Mouse (Mus musculus): ENCODE results near the gene 4921524J17Rik. TPM values are rescaled to one million over a fixed set of nuclear protein-coding genes. Genes with fewer than 3 reads are reported as not detected.

Gene 4921524J17Rik
- polyA plus RNA-seq, 1 experiment, result 28.9 TPM

DNA sequence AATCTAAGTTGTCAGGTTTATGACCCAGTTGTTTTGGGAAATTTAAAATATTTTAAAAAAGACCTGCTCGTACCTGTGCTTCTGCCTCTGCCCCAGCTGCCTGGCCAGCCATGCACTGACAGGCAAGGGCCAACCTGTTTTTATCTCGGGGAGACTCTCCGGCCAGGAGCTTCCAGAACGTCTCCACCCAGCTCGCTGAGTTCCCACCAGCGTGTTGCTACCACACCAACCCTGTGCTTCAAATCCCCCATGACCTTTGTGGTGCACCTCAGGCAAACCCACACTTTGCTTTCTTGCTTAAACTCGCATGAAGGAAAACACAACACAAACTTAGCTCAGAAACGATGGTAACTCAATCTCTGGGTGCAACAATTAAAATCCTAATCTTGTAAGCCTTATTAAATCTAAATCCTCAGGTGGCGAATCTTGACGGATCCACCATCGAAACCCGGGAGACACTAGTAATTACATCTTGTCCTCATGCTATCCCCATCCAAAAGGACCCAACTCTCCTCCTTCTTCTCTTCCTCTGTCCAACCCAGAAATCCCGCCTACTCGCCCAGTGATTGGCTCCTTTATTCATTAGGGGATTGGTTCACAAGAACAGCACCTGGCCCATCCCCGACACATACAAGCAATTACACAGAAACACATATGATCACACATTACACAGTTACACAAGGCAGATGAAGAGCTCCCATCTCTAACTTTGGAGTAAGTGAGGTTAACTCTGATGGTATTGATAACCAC, 13.5 kb upstream of the 4921524J17Rik start:
- TF ChIP-seq POLR2A (IDR thresholded peaks at IDR 0.05; ENCODE audit: borderline replicate concordance, low read depth, low read length), result no peak
- no peak for TF ChIP-seq CTCF (IDR thresholded peaks at IDR 0.05; ENCODE audit: low read depth, low read length)
- no peak overlapping the region for H3K4me3 ChIP-seq (ENCODE audit: insufficient read depth, low read length)
- H3K4me1 ChIP-seq (ENCODE audit: control insufficient read depth, insufficient read depth, low read length), result peaks cover 5% of the 10 kb centered on the region; the same call in 1 of the 2 replicates
- no peak overlapping the region for H3K27ac ChIP-seq (ENCODE audit: insufficient read depth, low read depth, low read length)

DNA sequence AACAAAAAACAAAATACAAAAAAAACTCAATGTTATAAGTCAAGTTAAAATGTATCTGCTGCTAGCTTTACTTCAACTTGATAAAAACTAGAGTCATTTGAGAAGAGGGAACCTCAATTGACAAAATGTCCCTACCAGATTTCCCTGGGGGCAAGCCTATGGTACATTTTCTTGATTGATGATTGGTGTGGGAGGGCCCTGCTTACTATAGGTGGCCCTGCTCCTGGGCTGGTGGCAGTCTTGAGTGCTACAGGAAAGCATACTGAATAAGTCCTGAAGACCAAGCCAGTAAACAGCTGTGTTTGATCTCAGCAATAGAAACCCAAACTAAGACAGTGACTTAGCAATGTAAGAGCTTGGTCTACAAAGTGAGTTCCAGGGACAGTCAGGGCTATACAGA, 11.5 kb upstream of the 4921524J17Rik start:
- TF ChIP-seq CTCF (IDR thresholded peaks at IDR 0.05; ENCODE audit: low read depth, low read length), result no peak
- TF ChIP-seq POLR2A (IDR thresholded peaks at IDR 0.05; ENCODE audit: borderline replicate concordance, low read depth, low read length), result no peak
- Histone ChIP-seq H3K4me1 (ENCODE audit: control insufficient read depth, insufficient read depth, low read length) (no peaks in the 10 kb centered on the region), H3K4me3 (ENCODE audit: insufficient read depth, low read length) (no peak overlapping the region), H3K27ac (ENCODE audit: insufficient read depth, low read depth, low read length) (no peak overlapping the region)

- Histone ChIP-seq H3K27ac (ENCODE audit: insufficient read depth, low read depth, low read length) (no peak overlapping the region), H3K4me1 (ENCODE audit: control insufficient read depth, insufficient read depth, low read length) (no peaks in the 10 kb centered on the region), H3K4me3 (ENCODE audit: insufficient read depth, low read length) (no peak overlapping the region)
- TF ChIP-seq CTCF (IDR thresholded peaks at IDR 0.05; ENCODE audit: low read depth, low read length) (no peak), POLR2A (IDR thresholded peaks at IDR 0.05; ENCODE audit: borderline replicate concordance, low read depth, low read length) (no peak)
Observed at GRCm38 (mm10) chr8:85441564-85441963, 8.9 kb upstream of the 4921524J17Rik start.

GRCm38 (mm10) chr8:85435736-85436135, 3.1 kb upstream of the 4921524J17Rik start:
- H3K4me1 ChIP-seq (ENCODE audit: control insufficient read depth, insufficient read depth, low read length), result peaks cover 6% of the 10 kb centered on the region
- no peak overlapping the region for H3K4me3 ChIP-seq (ENCODE audit: insufficient read depth, low read length)
- H3K27ac ChIP-seq (ENCODE audit: insufficient read depth, low read depth, low read length), result no peak overlapping the region
- TF ChIP-seq POLR2A (IDR thresholded peaks at IDR 0.05; ENCODE audit: borderline replicate concordance, low read depth, low read length) (no peak), CTCF (IDR thresholded peaks at IDR 0.05; ENCODE audit: low read depth, low read length) (no peak)

DNA sequence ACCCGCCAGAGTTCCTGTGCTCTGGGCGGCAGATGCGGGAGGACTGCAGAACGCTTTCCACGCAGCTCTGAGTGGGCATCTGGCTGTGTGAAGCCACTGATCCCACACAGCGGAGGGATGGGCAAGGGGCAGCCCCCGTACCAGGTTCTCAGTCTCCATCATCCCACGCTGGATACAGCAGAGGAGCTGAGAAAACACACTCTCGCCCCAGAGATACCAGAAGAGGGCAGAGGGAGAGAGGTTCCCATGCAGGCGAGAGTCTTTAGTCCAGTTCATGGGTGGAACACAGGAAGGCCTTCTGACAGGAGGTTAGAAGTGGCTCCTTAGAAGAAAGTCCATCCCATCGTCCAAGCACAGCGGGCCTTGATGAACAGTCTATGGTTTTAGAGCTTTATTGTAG, 2.2 kb upstream of the 4921524J17Rik start:
- TF ChIP-seq POLR2A (IDR thresholded peaks at IDR 0.05; ENCODE audit: borderline replicate concordance, low read depth, low read length) (no peak), CTCF (IDR thresholded peaks at IDR 0.05; ENCODE audit: low read depth, low read length) (no peak)
- Histone ChIP-seq H3K4me3 (ENCODE audit: insufficient read depth, low read length) (no peak overlapping the region), H3K4me1 (ENCODE audit: control insufficient read depth, insufficient read depth, low read length) (peaks cover 11% of the 10 kb centered on the region), H3K27ac (ENCODE audit: insufficient read depth, low read depth, low read length) (no peak overlapping the region)

DNA sequence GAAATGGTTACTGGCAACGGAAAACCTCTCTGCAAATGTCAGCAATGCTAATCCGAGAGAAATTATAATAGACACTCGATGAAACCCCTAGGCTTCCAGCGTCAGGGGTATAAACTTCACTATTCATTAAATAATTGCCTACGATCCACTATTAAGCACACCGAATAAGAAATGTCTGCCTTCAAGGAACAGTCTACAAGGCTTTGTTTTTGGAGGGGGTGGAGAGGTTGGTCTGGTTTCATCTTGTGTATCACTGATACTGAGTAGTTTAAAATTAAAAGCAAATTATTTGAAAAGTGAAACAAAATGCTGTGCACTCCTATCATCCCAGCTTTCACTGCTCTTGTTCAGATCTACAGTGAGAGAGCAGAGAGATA, 372 bp upstream of the 4921524J17Rik start:
- TF ChIP-seq CTCF (IDR thresholded peaks at IDR 0.05; ENCODE audit: low read depth, low read length), result no peak
- no peak for TF ChIP-seq POLR2A (IDR thresholded peaks at IDR 0.05; ENCODE audit: borderline replicate concordance, low read depth, low read length)
- no peak overlapping the region for H3K27ac ChIP-seq (ENCODE audit: insufficient read depth, low read depth, low read length)
- peaks cover 14% of the 10 kb centered on the region for H3K4me1 ChIP-seq (ENCODE audit: control insufficient read depth, insufficient read depth, low read length)
- H3K4me3 ChIP-seq (ENCODE audit: insufficient read depth, low read length), result peak overlapping the region; percentile 15; the same call in 1 of the 2 replicates

DNA sequence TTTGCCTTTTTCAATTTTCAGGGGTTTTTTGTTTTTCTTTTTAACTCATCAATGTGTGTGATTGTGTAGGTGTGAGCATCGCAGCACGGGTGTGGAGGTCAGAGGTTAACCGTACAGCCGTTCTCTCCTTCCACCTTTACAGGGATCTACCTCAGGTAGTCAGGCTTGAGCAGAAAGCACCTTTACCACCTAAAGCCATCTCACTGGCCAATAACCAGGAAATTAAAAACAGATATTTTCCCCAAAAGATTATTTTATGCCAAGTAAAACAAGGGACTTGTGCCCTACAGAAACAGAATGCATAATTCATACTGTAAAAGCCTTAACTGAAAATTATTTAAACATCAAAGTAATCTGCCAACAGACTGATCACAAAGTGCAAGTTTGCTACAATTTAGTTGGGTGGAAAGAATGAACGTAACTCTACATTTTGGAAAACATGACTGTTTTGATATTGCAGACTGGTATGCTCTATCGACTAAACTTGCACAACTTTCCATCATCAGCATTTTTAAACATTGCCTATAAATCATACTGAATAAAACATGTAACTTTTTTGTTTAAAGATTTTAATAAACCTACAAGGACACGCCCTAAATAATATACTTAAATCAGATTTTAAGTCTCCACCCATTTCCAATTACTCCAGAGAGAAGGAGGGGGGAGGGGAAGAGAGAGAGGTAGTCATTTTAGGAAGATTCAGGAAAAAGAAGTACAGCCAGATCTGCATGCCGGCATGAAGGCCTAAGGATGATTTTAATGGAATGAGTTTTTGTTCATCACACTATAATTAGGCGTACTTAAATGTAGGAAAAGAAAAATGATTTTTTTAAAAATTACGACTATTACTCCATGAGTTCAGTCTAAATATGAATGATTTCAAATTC, 1.1 kb downstream of the 4921524J17Rik start:
- Histone ChIP-seq H3K4me1 (ENCODE audit: control insufficient read depth, insufficient read depth, low read length) (peaks cover 14% of the 10 kb centered on the region), H3K27ac (ENCODE audit: insufficient read depth, low read depth, low read length) (peak overlapping the region; percentile 65; the same call in 1 of the 2 replicates)

GRCm38 (mm10) chr8:85430801-85431200, 1.8 kb downstream of the 4921524J17Rik start:
- peak overlapping the region; percentile 18 for H3K4me3 ChIP-seq (ENCODE audit: insufficient read depth, low read length)
- H3K4me1 ChIP-seq (ENCODE audit: control insufficient read depth, insufficient read depth, low read length), result peaks cover 14% of the 10 kb centered on the region
- TF ChIP-seq CTCF (IDR thresholded peaks at IDR 0.05; ENCODE audit: low read depth, low read length) (no peak), POLR2A (IDR thresholded peaks at IDR 0.05; ENCODE audit: borderline replicate concordance, low read depth, low read length) (no peak)
- H3K27ac ChIP-seq (ENCODE audit: insufficient read depth, low read depth, low read length), result no peak overlapping the region

More for the DNA sequence above, 1.1 kb downstream of the 4921524J17Rik start:
- H3K4me3 ChIP-seq (ENCODE audit: insufficient read depth, low read length), result peak overlapping the region; percentile 94
- TF ChIP-seq POLR2A (IDR thresholded peaks at IDR 0.05; ENCODE audit: borderline replicate concordance, low read depth, low read length), result no peak
- no peak for TF ChIP-seq CTCF (IDR thresholded peaks at IDR 0.05; ENCODE audit: low read depth, low read length)

- no peak for TF ChIP-seq CTCF (IDR thresholded peaks at IDR 0.05; ENCODE audit: low read depth, low read length)
- peaks cover 14% of the 10 kb centered on the region for H3K4me1 ChIP-seq (ENCODE audit: control insufficient read depth, insufficient read depth, low read length)
- H3K27ac ChIP-seq (ENCODE audit: insufficient read depth, low read depth, low read length), result no peak overlapping the region
- no peak overlapping the region for H3K4me3 ChIP-seq (ENCODE audit: insufficient read depth, low read length)
Observed at GRCm38 (mm10) chr8:85429219-85429618, 3.4 kb downstream of the 4921524J17Rik start.

DNA sequence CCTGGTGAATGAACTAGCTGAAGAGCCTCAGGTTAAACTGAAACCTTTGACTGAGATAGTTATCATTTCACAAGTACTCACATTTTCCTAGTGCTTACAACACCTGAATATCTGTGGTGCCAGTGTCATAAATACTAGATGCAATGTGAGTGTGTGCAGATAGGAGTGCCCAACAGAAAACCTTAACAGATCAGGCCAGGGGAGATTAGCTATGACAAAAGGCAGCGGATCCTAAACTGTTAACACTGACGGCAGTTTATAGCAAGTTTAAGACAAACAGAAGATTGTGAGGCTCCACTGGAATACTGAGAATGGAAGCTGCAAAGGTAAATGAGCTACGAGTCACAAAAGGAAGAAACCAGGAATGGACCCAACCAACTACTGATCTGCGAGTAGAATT, 5.6 kb downstream of the 4921524J17Rik start:
- no peak overlapping the region for H3K4me3 ChIP-seq (ENCODE audit: insufficient read depth, low read length)
- peaks cover 16% of the 10 kb centered on the region for H3K4me1 ChIP-seq (ENCODE audit: control insufficient read depth, insufficient read depth, low read length)
- TF ChIP-seq CTCF (IDR thresholded peaks at IDR 0.05; ENCODE audit: low read depth, low read length) (no peak), POLR2A (IDR thresholded peaks at IDR 0.05; ENCODE audit: borderline replicate concordance, low read depth, low read length) (no peak)
- no peak overlapping the region for H3K27ac ChIP-seq (ENCODE audit: insufficient read depth, low read depth, low read length)
